Mouse (Mus musculus): ENCODE measurements around the gene Nek3. TPM values are rescaled to one million over a fixed set of nuclear protein-coding genes. Genes with fewer than 3 reads are reported as not detected.

The Nek3 gene
- total and polyA plus RNA-seq, 3 experiments: 3.4 to 4.7 (median 4.4) TPM

- dilution Hi-C loops (cut with MboI; ENCODE audit: extremely low pct_ligation_motif_present, extremely low pct_unique_long_range_greater_than_20kb, low sequenced_read_pairs): no loop called here
- DNase-seq (ENCODE audit: extremely low read depth): no peak
These were observed 1.8 kb downstream of the Nek3 start for GRCm38 (mm10) chr8:22164431-22164830.

GRCm38 (mm10) chr8:22162206-22162605, 4.0 kb downstream of the Nek3 start:
- H3K36me3 ChIP-seq (replicated peaks in 1 of 2; ENCODE audit: control insufficient read depth in 1 of 2, insufficient read depth in 1 of 2, low read length in 1 of 2): peaks cover 5 to 52% of the 10 kb centered on the region in 2 experiments
- dilution Hi-C loops (cut with MboI; ENCODE audit: extremely low pct_ligation_motif_present, extremely low pct_unique_long_range_greater_than_20kb, low sequenced_read_pairs) (no loop called here), in situ Hi-C loops (cut with MboI; ENCODE audit: low pct_ligation_motif_present, low pct_unique_long_range_greater_than_20kb, low sequenced_read_pairs) (no loop called here)
- peaks cover 2 to 6% of the 10 kb centered on the region in 2 experiments; a peak in 1 of 4 replicates for H3K4me1 ChIP-seq (ENCODE audit: control insufficient read depth in 1 of 2, insufficient read depth in 2 of 2)
- H3K27me3 ChIP-seq (replicated peaks): no peaks in the 10 kb centered on the region
- H3K4me3 ChIP-seq (replicated peaks in 1 of 3; ENCODE audit: low read depth in 2 of 3, low read length in 2 of 3, poor library complexity in 1 of 3): no peak overlapping the region
- TF ChIP-seq IRF4 (IDR thresholded peaks at IDR 0.05; ENCODE audit: low read depth, low read length) (no peak), MAFK (IDR thresholded peaks at IDR 0.05; ENCODE audit: insufficient replicate concordance, low read length) (no peak), TBP (conservative IDR thresholded peaks at IDR 0.05; ENCODE audit: low read depth, low read length) (no peak), MAZ (IDR thresholded peaks at IDR 0.05; ENCODE audit: low read depth, low read length) (no peak), RAD21 (IDR thresholded peaks at IDR 0.05; ENCODE audit: low read depth, low read length) (no peak), JUN (IDR thresholded peaks at IDR 0.05; ENCODE audit: insufficient read depth, low read depth, low read length) (no peak), ZMIZ1 (IDR thresholded peaks at IDR 0.05; ENCODE audit: low read depth, low read length) (no peak), KAT2A (IDR thresholded peaks at IDR 0.05; ENCODE audit: insufficient replicate concordance, low read length) (no peak), RCOR1 (conservative IDR thresholded peaks at IDR 0.05; ENCODE audit: low read depth, low read length) (no peak), POLR2A (IDR thresholded peaks at IDR 0.05; ENCODE audit: low read depth, low read length) (no peak)
- H3K9ac ChIP-seq (ENCODE audit: insufficient read depth, low read depth): no peak overlapping the region
- H3K79me2 ChIP-seq (replicated peaks; ENCODE audit: control insufficient read depth, extremely low read depth, insufficient read depth, poor library complexity, severe bottlenecking): no peaks in the 10 kb centered on the region
- no peak for DNase-seq (ENCODE audit: extremely low read depth)
- H3K9me3 ChIP-seq (replicated peaks; ENCODE audit: low read length): no peaks in the 10 kb centered on the region
- H3K4me2 ChIP-seq (ENCODE audit: insufficient read depth, low read depth, poor library complexity, severe bottlenecking): no peak overlapping the region
- H3K27ac ChIP-seq (ENCODE audit: insufficient read depth, low read depth): no peak overlapping the region

More at GRCm38 (mm10) chr8:22164431-22164830, 1.8 kb downstream of the Nek3 start:
- Histone ChIP-seq H3K27ac (ENCODE audit: insufficient read depth, low read depth) (no peak overlapping the region), H3K4me1 (ENCODE audit: control insufficient read depth in 1 of 2, insufficient read depth in 2 of 2) (peaks cover 2 to 6% of the 10 kb centered on the region in 2 experiments; a peak in 1 of 4 replicates), H3K9me3 (replicated peaks; ENCODE audit: low read length) (no peaks in the 10 kb centered on the region), H3K79me2 (replicated peaks; ENCODE audit: control insufficient read depth, extremely low read depth, insufficient read depth, poor library complexity, severe bottlenecking) (no peaks in the 10 kb centered on the region), H3K27me3 (replicated peaks) (no peaks in the 10 kb centered on the region), H3K36me3 (replicated peaks in 1 of 2; ENCODE audit: control insufficient read depth in 1 of 2, insufficient read depth in 1 of 2, low read length in 1 of 2) (peaks cover 9 to 61% of the 10 kb centered on the region in 2 experiments), H3K4me3 (replicated peaks in 1 of 3; ENCODE audit: low read depth in 2 of 3, low read length in 2 of 3, poor library complexity in 1 of 3) (no peak overlapping the region), H3K4me2 (ENCODE audit: insufficient read depth, low read depth, poor library complexity, severe bottlenecking) (no peak overlapping the region), H3K9ac (ENCODE audit: insufficient read depth, low read depth) (no peak overlapping the region)
- no peak for TF ChIP-seq ZMIZ1 (IDR thresholded peaks at IDR 0.05; ENCODE audit: low read depth, low read length)
- no peak for TF ChIP-seq GABPA (IDR thresholded peaks at IDR 0.05; ENCODE audit: insufficient replicate concordance, low read depth, low read length)
- TF ChIP-seq IRF4 (IDR thresholded peaks at IDR 0.05; ENCODE audit: low read depth, low read length): no peak
- TF ChIP-seq ZKSCAN1 (IDR thresholded peaks at IDR 0.05; ENCODE audit: borderline replicate concordance, low read depth, low read length): no peak
- TF ChIP-seq NRF1 (IDR thresholded peaks at IDR 0.05; ENCODE audit: low read depth, low read length): no peak
- TF ChIP-seq RAD21 (IDR thresholded peaks at IDR 0.05; ENCODE audit: low read depth, low read length): no peak
- no peak for TF ChIP-seq BHLHE40 (IDR thresholded peaks at IDR 0.05; ENCODE audit: low read depth, low read length)
- TF ChIP-seq JUND (conservative IDR thresholded peaks at IDR 0.05; ENCODE audit: low read depth, low read length): no peak
- TF ChIP-seq SIN3A (IDR thresholded peaks at IDR 0.05; ENCODE audit: low read length): no peak
- TF ChIP-seq KAT2A (IDR thresholded peaks at IDR 0.05; ENCODE audit: insufficient replicate concordance, low read length): no peak
- TF ChIP-seq SMC3 (IDR thresholded peaks at IDR 0.05; ENCODE audit: low read depth, low read length): no peak
- TF ChIP-seq TCF12 (IDR thresholded peaks at IDR 0.05; ENCODE audit: low read depth, low read length): no peak
- TF ChIP-seq CTCF (conservative IDR thresholded peaks at IDR 0.05 in 1 of 2, IDR thresholded peaks at IDR 0.05 in 1 of 2; ENCODE audit: low read depth in 2 of 2, low read length in 2 of 2): no peak
- TF ChIP-seq ETS1 (conservative IDR thresholded peaks at IDR 0.05; ENCODE audit: low read depth, low read length): no peak
- TF ChIP-seq ZNF384 (IDR thresholded peaks at IDR 0.05; ENCODE audit: low read depth, low read length): no peak
- TF ChIP-seq CHD1 (IDR thresholded peaks at IDR 0.05; ENCODE audit: low read depth, low read length): no peak
- no peak for TF ChIP-seq MAFK (IDR thresholded peaks at IDR 0.05; ENCODE audit: insufficient replicate concordance, low read length)
- TF ChIP-seq EP300 (IDR thresholded peaks at IDR 0.05; ENCODE audit: low read length): no peak
- TF ChIP-seq POLR2AphosphoS2 (IDR thresholded peaks at IDR 0.05; ENCODE audit: low read depth, low read length): no peak
- in situ Hi-C loops (cut with MboI; ENCODE audit: low pct_ligation_motif_present, low pct_unique_long_range_greater_than_20kb, low sequenced_read_pairs): no loop called here
